Mouse (Mus musculus) spleen, postnatal 36 days (tissue): ENCODE measurements around the gene Rfx7.
A peak's percentile ranks its signal among the peaks of the same experiment; 100 is the strongest.
"Not testable (repeated sequence)": the region's sequence is repeated elsewhere in the genome, so short reads cannot be mapped to it uniquely, and the experiment has no call there.

Experiments used
- DNase-seq, 2 experiments: peaks; one replicate each; pipeline ENCODE4 v3.0.0; 2022; ENCODE audit warnings: low spot score in 2 of 2, mixed read lengths in 1 of 2

Gene Rfx7

DNA sequence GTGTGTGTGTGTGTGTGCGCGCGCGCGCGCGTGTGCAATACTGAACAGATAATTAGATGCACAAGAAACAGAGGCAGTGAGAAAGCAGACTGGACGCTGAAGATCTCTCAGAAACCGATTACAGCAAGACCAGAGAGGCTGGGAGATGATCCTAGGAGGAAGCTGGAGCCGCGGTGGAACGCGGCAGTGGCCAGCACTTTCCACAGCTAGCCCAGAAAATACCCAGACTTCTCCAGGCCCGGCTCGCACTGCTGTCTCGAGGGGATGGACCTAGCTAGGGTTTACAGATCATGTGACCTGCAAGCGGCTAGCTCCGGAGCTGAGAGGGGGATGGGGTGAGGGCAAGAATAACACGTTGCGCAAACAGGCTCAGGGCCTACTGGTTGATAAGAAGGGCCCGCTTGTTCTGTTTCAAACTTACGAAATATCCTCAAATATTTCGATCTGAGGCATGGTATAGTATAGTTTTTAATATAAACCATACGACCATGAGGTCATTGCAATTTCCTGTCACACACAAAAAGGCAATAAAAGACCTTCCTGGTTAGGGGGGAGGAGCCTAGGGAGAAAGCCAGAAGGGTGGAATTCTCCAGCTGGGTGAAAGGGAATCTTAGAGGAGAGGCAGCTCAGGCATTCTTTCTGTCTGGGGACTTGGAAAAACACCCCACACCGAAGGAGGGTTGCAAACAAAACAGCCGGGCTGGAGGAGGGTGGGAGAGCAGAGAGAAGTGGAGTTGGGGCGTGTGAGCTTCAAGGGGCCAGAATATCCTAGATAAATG lies 108.0 kb downstream of the Rfx7 start:
- DNase-seq, result peak; percentile 58 to 68

DNA sequence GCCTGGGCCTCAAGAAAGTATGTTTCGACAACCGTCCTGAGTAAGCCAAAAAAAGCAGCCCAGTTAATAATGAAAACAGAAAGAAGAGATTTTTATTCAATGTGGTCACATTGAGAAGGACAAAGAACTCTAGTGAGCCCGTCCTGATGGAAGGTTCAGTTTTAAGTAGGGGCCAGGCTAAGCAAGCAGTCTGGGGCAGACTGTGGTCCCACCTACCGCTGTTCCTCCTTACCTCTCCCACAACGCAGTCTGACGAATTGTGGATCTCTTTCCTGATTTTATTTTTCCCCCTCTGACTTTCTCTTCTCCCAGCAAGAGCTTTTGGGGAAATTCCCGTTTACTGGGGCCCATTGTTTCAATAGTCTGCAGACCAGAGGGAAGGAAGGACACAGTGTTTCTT lies 108.6 kb downstream of the Rfx7 start:
- DNase-seq, result no peak

DNA sequence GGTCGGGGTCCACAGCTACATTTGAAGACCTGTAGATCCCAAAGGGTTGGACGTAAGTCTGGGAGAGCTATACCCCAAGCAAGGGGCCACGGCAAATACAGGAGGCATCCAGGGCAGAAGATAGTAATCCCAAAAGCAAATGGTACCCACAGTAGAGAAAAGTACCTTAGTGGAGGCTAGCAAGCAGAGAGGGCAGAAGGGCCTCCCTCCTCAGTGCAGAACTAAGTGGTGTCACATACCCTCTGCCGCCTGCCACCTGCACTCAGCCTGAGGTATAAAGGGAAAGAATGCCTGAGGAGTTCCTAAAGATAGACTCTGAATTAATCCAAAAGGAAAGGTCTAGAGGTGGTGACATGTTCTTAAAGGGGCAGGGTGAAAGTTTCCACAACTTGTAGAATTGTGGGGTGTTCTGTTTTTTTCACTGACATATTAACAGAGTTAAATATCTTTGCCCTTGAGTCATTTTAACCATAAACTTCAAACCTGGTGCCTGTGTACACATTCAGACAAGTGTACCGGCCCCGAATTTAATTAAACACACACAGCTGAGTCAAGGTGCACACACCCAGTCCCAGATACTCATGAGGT lies 109.1 kb downstream of the Rfx7 start:
- DNase-seq, result no peak

DNA sequence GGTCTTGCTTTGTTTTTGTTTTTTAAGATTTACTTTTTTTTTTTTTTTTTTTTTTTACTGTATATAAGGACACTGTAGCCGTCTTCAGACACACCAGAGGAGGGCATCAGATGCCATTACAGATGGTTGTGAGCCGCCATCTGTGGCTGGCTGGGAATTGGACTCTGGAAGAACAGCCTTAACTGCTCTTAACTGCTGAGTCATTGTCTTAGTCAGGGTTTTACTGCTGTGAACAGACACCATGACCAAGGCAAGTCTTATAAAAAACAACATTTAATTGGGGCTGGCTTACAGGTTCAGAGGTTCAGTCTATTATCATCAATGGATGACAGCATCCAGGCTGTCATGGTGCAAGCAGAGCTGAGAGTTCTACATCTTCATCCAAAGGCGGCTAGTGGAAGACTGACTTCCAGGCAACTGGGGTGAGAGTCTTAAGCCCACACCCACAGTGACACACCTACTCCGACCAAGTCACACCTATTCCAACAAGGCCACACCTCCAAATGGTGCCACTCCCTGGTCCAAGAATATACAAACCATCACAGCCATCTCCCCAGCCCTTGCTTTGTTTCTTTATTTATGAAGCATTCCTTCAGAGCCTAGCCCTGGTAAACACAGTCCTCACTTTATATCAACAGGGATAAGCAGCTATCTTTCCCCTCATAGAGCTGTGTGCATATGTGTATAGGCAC lies 110.9 kb downstream of the Rfx7 start:
- not testable (repeated sequence) for DNase-seq

DNA sequence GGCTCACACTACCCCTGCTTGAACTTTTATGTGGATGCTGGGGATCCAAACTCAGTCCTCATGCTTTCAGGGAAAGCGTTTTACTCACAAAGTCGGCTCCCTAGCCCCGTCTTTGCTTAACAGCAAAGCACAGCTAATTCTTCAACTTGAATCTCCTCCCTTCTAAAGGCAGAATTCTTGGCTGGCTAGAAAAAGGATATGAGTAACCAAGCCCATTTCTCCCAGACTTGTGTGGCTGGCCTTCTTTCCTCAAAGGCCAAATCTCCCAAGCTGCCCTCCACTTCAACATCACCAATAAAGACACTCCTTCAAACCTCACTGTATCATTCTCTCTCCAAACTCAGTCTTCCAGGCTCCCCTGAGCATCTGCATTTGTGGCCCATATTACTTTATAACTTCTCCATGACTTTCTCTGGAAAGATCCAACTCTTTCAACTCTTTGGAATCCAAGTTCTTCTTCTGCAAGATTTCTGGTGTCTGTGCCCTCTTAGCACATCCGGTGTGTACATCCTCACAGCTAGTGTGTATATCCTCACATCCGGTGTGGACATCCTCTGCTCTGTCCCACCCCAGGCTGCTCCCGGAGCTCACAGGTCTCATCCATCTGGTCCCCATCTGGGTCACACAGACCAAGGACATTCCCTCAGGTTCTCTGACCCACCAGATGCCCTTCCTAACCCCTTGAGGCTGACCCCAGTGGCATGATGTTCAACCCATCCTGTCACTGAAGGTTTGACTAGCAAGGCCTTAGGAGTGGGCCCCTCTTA lies 111.8 kb downstream of the Rfx7 start:
- DNase-seq, result no peak

DNA sequence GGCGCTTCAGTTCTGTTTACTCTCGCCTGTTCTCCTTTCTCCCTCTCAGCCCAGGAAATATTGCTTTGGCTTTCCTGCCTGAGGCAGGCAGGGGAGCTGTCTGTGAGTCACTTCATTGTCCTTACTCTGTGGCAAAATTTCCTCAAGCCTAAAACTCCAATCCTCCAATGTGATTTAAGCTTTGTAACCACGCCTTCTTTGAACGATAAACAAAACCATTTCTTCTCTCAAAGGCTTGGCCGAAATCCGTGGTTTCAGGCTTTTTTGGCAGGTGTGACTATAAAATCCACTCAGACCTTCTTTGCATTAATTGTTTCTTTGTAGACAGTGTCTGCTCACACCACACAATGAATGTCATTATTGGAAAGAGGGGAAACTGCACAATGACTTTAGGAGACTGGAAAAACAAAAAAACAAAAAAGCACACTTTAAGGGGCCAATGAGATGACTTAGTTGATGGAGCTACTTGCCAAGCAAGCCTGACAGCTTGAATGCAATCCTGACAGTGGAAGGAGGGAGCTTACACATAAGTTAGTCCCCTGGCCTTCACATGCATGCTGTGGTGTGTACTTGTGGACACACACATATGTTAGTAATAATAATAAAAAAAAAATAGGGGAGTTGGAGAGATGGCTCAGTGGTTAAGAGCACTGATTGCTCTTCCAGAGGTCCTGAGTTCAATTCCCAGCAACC lies 112.5 kb downstream of the Rfx7 start:
- no peak for DNase-seq

DNA sequence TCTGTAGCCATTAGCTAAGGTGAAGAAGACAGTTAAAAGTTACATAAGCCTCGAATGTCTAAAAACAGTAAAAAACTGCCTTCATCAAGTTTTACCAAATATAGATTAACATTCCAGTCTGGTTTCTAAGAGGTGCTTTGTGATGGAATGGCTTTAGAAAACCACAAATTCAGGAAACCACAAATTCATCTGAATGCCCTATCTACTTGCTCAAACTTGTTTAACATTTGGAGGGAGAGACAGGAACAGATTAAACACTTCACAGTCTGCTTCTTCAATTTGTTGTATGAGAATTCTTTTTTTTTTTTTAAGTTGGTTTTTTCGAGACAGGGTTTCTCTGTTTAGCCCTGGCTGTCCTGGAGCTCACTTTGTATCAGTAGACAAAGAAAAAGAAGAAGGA lies 117.7 kb downstream of the Rfx7 start:
- no peak for DNase-seq

DNA sequence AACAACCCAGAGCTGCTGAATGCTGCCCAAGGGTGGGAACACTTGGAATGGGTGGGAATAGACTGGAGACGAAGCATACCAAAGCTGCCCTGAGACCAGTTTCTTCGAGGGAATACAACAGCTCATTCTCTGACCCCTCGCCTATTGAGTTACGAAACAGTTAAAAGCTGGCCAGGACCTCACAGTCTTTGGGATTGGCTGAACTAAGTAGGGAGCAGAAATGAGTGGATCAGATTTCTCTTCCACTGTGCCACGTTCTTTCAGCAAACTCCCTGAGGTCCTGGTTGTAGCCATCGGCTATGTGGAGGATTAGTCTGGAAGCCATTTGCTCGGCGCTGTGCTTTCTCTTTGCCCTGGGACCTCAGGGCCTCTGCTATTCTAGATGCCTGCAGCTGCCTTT lies 120.9 kb downstream of the Rfx7 start:
- no peak for DNase-seq

DNA sequence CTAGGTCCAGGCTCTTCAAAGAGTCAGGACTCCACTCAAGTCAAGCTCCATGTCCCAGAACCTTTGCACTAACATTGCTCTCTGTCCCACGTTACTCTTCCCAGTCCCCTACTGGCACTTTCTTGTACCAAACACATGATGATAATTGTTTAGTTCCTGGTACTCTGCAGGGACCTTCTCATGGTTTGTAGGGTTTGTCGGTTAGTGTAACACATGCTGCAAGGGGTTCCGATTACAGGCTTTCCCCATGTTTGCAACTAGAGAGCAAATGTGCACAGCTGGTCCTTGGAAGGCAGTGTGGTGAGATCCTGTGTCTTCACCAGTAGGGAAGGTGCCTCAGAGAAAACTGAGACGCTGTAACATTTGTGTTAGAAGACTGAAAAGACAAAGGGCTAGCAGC lies 121.5 kb downstream of the Rfx7 start:
- no peak for DNase-seq

DNA sequence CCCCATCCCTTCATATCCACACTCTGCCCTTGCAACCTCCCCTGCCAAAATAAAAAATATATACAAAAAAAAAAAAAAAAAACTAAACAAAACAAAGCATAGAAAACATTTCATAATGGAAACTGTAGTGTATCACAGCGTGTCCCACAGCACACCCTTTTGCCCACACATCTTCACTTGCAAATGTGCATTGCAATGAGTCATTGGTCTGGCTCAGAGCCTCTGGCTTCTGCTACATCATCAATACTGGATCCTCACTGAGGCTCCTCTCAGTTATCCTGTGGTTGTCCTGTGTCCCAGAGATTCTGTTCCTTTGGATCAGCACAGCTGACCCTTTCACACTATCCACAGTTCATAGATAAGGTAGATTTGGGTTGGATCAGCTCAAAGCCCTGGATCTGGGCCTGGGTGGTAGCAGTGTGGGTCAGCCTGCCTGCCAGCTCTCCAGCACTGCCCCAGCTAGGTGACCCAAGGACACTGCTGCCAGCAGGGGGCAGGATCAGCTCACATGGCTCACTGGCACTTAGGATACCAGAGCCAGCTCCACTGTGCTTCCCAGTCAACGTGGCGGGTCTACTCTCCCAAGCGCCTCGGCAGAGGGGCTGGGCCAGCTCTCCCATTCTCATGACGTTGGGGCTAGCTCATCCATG lies 122.7 kb downstream of the Rfx7 start:
- peak; percentile 58 to 63 for DNase-seq

DNA sequence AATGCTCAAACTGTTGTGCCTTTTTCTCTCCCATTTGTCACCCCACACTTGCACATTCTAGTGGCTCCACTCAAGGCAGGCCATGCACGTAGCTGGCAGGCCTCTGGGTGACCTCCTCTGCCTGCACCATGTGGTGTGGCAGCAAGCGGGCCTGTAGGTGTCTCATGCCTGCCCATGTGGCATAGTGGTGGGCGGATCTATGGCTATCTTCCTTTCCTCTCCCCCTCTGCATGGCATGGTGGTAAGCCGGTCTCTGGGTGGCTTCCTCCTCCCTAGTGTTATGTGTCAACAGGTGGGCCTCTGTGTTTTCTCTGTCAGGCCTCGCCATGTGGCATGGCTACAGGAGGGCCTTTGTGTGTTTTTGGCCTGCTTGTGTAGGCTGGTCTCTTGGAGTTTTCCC lies 123.6 kb downstream of the Rfx7 start:
- DNase-seq, result peak in 1 of 2 experiments; percentile 17

DNA sequence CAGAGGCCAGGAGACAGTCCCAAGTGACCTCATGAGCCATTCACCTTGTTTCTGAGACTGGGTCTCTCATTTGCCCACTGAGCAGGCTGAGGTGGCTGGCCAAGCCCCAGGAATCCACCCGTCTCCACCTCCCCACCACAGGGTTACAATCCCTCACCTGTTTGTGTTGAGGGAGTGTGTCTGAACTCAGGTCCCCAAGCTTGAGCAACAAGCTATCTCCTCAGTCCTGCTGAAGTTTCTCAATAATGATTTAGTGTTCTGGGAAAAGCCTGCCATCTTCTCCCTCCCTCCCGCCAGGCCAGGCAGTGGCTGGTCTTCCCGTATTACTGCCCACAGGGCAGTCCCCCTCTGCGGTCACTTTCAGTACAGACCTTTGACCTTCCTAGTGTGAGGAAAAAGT lies 124.5 kb downstream of the Rfx7 start:
- DNase-seq, result no peak

DNA sequence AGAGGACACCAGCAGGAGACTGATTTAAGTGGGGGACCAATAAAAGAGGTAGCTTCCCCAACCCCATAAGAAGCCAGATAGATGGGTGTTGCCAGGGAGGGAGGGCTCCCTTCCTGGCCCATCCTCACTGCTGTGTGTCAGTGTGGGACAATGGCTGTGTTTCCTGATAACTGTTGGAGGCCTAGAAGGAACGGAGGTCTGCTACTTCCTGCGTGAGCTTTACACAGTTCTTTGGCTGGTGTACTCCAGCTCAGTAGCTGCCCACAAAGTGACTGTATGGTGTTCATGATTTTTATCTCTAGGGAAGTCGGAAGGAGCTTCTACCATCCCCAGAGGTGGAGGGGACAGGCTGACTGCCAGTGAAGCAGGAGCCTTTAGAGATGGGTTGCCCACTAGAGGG lies 124.9 kb downstream of the Rfx7 start:
- DNase-seq, result no peak

DNA sequence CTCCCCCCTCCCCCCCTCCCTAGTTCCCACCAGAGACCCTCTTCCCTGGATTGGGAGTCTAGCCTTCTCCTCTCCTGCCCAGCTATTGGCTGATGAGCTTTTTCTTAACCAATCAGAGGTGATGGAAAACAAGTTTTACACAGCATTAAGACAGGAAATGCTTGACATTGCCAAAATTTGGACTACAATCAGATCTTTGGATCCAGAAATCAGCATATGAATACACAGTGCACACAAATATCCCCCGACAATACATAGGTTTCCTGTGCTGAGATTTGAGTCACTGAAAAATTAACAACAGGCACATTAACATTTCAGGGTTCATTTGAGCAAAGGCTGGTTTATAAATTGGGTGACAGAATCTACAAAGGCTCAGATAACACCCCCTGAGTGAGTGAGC lies 125.7 kb downstream of the Rfx7 start:
- no peak for DNase-seq

DNA sequence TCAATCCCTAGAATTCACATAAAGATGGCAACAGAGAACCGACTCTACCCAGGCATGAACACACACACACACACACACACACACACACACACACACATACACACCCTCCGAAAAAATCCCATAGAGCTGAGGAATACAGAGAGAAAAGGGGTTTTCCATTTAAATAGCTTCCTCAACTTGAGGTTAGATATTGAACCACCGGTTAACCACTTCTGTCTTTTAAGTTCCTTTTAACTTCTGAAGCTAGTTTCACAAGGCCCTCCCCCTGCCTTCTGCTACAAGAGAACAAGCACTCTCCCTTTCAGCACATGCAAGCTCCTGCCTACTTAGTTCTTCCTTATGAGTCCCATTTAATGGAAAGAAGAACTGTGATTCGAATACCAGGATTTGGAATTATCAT lies 128.1 kb downstream of the Rfx7 start:
- DNase-seq, result peak; percentile 82 to 89

DNA sequence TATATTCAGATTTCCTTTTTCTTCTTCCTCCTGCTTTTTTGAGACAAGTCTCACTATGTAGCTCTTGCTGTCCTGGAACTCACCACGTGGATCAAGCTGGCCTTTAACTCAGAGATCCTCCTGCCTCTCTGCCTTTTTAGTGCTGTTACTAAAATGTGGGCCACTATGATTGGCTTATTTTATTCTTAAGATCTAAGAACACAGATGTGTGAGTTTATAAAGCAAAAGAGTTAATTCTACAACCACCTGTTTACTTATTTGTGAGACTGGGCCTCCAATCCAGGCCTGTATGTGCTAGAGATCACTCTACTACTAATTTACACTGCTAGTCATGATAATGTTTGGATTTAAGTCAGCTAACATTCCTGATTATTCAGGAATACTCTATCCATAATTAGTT lies 128.9 kb downstream of the Rfx7 start:
- DNase-seq, result no peak

DNA sequence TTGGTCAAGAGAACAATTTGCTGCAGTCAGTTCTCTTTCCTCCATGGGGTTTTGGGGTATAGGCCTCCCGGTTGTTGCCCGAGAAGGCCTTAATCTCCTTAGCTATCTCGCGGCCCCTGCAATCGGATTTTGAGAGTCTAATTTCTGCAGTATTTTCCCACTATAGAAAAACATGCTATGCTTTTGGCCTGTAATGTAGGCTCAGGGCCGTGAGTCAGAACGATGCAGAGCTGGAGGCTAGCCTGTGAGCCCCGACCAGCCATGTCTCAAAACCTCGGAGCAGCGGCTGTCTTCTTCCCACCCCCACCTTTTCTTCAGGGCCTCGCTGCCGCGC lies 129.5 kb downstream of the Rfx7 start:
- no peak for DNase-seq

DNA sequence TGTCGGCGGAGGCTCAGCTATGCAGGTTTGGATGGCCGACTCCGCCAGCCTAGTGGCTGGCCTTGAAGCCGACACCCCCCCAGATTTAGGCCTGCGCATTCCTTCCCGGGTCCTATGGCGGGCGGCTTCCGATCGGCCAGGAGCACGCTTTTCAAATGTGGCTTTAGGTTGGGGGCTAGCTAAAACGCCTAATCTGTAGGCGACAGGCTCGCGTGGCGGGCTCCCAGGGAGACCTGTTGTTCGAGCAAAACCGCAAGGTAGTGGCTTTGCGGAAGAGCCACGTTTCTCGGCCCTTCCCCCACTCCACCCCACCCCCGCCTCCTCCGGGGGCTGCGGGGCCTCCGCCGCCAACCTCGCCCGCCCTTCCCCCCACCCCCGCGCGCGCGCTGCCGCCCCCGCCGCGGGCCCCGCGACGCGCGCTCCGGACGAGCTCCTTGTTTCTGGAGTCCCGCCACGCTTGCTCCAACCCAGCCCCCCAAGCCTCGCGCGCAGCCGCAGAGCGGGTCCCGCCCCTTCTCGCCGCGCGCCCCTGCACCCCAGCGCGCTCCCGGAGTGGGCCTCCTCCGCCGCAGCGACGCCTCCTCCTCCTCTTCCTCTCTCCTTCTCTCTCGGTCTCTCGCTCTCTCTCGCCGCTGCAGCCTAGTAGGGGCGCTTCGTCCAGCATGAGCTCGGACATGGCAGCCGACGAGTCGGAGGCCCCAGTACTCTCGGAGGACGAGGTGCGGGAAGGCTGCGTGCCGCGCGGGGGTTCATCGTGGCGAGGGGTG lies 130.0 kb downstream of the Rfx7 start, which contains the start of gene Nedd4:
TSS of gene Nedd4 (plus strand) at position 452 of the 767 bp plus-strand sequence.
- DNase-seq, result peak; percentile 89

DNA sequence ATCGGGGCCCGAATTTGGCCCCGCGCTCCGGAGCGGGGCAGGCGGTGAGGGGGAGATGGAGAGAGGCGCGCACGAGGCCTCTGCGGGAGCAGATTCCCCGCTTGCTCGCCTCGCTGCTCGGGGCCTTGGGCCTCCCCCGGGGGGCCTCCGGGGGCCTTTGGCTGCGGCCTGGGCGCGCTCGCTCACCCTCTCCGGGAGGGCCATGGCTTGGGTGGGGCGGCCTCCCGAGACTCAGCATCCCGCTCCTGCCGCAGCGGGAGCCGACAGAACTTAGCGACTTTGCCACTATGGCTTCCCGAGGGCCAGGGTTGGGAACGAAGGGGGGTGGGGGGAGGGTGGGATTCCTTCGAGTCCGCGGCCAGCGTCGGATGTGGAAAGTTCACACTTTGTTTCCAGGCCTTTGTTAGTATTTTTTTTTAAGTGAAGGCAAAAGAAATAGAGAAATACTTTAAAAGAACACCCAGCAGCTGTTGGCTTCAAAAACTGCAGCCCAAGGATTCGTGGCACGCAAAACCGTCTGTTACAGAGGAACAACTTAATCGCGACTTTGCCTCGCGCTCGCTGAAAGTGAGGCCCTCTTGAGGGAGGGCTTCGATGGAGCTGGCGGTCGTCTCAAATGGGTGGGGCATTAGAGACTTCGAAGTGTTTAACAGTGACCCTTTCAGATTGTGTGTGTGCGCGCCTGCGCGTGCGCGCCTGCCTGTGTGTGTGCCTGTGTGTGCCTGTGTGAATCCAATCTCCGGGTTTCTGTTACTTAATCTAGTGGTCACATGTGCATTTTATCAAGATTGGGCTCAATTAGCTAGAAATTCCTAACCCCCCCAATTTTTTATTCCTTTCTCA lies 130.9 kb downstream of the Rfx7 start:
- peak; percentile 53 to 70 for DNase-seq

DNA sequence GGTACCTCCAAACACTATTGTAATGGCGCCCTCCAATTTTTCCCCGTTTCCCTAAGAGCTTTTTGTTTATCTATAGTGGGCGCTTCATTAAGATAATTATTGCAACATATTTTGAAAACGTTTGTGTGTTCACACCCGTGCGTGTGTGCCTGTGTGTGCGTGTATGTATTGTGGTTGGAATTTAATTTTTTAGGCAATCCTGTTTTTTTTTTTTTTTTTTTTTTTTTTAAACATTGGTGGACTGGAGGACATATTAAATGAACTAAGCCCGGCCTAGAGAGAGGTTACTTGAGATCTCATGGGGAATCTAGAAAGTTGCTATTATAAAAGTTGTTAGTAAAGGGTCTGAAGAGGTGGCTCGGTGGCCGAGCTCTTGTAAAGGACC lies 131.5 kb downstream of the Rfx7 start:
- no peak for DNase-seq
